In genomic region chr1:177620501-177621099, GRCm38 (mm10) we compare ENCODE assay signal across 10 mouse cellular contexts.
DNase-seq lines count a peak whose midpoint lies in the region; ATAC-seq and TF ChIP-seq lines count a peak whose summit lies in the region.
"Had no signal": no experiment of that assay in that cellular context is flagged by ENCODE, and none has a peak within 500 bp of the region (broad histone marks: within the 10 kb centered on the region; RNA-seq: fewer than 3 reads in every experiment).

No protein-coding gene starts in this region.

- no peak for ATAC-seq in monocyte, adult 5-6 weeks (replicated peaks; ENCODE audit: insufficient number of reproducible peaks, low FRiP score, low TSS enrichment, poor library complexity, severe bottlenecking)

- WGBS in liver, adult 2 months = 89% methylated on average over 15 of the region's 15 CpGs
- 79% methylated on average over 15 of the region's 15 CpGs for WGBS in bone marrow, adult 2 months

- TF ChIP-seq POLR2A in liver, adult 2 months (IDR thresholded peaks at IDR 0.05; ENCODE audit: extremely low read depth, insufficient read depth, low read length) = no peak
- TF ChIP-seq POLR2A in bone marrow, adult 2 months (IDR thresholded peaks at IDR 0.05; ENCODE audit: borderline replicate concordance, control insufficient read depth, low read depth, low read length) = no peak
- TF ChIP-seq POLR2A in embryonic fibroblast, embryonic 13.5 days (IDR thresholded peaks at IDR 0.05; ENCODE audit: low read depth, low read length) = no peak

- H3K36me3 ChIP-seq in liver, adult 2 months (ENCODE audit: control insufficient read depth, insufficient read depth, low read length) = no peaks in the 10 kb centered on the region
- H3K36me3 ChIP-seq in E14TG2a.4 (ENCODE audit: insufficient read depth, low read length) = no peaks in the 10 kb centered on the region

- no peaks in the 10 kb centered on the region for H3K79me2 ChIP-seq in liver, adult 2 months (ENCODE audit: control insufficient read depth, insufficient read depth, low read length)

- H3K27ac ChIP-seq in liver, adult 2 months (replicated peaks; ENCODE audit: insufficient read depth, low read depth, low read length) = no peak overlapping the region
- H3K27ac ChIP-seq in bone marrow, adult 2 months (ENCODE audit: control insufficient read depth, insufficient read depth, low read depth, low read length, poor library complexity) = no peak overlapping the region
- H3K27ac ChIP-seq in embryonic fibroblast, embryonic 13.5 days (ENCODE audit: insufficient read depth, low read length) = no peak overlapping the region

- H3K4me3 ChIP-seq in liver, adult 2 months (ENCODE audit: insufficient read depth, low read depth, low read length) = no peak overlapping the region
- no peak overlapping the region for H3K4me3 ChIP-seq in E14TG2a.4 (replicated peaks; ENCODE audit: low read length)
- H3K4me3 ChIP-seq in bone marrow, adult 2 months (replicated peaks; ENCODE audit: control insufficient read depth, low read depth, low read length) = no peak overlapping the region
- no peak overlapping the region for H3K4me3 ChIP-seq in embryonic fibroblast, embryonic 13.5 days (ENCODE audit: insufficient read depth, low read length)

- 0 out of 2 replicates have a peak, but pooled peaks have one; percentile 17 for TF ChIP-seq CTCF in liver, adult 2 months (IDR thresholded peaks at IDR 0.05; ENCODE audit: low read depth, low read length)
- peak; percentile 73 for TF ChIP-seq CTCF in E14TG2a.4 (conservative IDR thresholded peaks at IDR 0.05; ENCODE audit: low read length)
- peak; percentile 45; the same call in 1 of the 2 replicates for TF ChIP-seq CTCF in bone marrow, adult 2 months (IDR thresholded peaks at IDR 0.05; ENCODE audit: control insufficient read depth, insufficient read depth, low read length)
- TF ChIP-seq CTCF in embryonic fibroblast, embryonic 13.5 days (IDR thresholded peaks at IDR 0.05; ENCODE audit: borderline replicate concordance, insufficient read depth, low read length) = peak; percentile 13; the same call in 1 of the 2 replicates

- no peaks in the 10 kb centered on the region for H3K4me1 ChIP-seq in liver, adult 2 months (ENCODE audit: control insufficient read depth, insufficient read depth, low read length)
- H3K4me1 ChIP-seq in E14TG2a.4 (replicated peaks; ENCODE audit: low read depth, low read length) = peaks cover 30% of the 10 kb centered on the region
- no peaks in the 10 kb centered on the region for H3K4me1 ChIP-seq in bone marrow, adult 2 months (ENCODE audit: control insufficient read depth, insufficient read depth, low read length)
- peaks cover 3% of the 10 kb centered on the region for H3K4me1 ChIP-seq in embryonic fibroblast, embryonic 13.5 days (ENCODE audit: control insufficient read depth, insufficient read depth, low read length)

- H3K27me3 ChIP-seq in liver, adult 2 months (ENCODE audit: control insufficient read depth, insufficient read depth, low read length) = no peaks in the 10 kb centered on the region
- peaks cover 14% of the 10 kb centered on the region; the same call in 1 of the 2 replicates for H3K27me3 ChIP-seq in E14TG2a.4 (ENCODE audit: insufficient read depth, low read length)

- no peaks in the 10 kb centered on the region for H3K9me3 ChIP-seq in E14TG2a.4 (ENCODE audit: low read length)

- no peak overlapping the region for H3K9ac ChIP-seq in liver, adult 2 months (ENCODE audit: low read depth, low read length)

- no peak for DNase-seq in liver, adult 2 months (ENCODE audit: extremely low read depth, low read depth, low spot score)
- DNase-seq in liver = no peak
- no peak for DNase-seq in testis, postnatal 14 days (ENCODE audit: low spot score)
- DNase-seq: heart, adult 18-20 months; kidney, adult 2 months; thymus, postnatal 25 days had no signal

Comparison
In these comparisons a context has a peak if more than half of its experiments do, and no peak if none do; other contexts are left out.
1. CTCF ChIP-seq: peak in every context shown above with its lines; median percentile 73 in E14TG2a.4; 45 in bone marrow, adult 2 months; 17 in liver, adult 2 months; 13 in embryonic fibroblast, embryonic 13.5 days.